Mouse (Mus musculus) thymus, adult 2 months (tissue): ENCODE data around the gene Psap.

ENCODE experiments used
- CTCF ChIP-seq: fragments of 200-500 bp; IDR thresholded peaks from 2 replicates; pipeline ENCODE4 v1.5.1; 2012; ENCODE audit warnings: mild to moderate bottlenecking, control low read depth, low read length, moderate library complexity, borderline replicate concordance; ENCODE audit not compliant: control insufficient read depth, poor library complexity, insufficient read depth; ENCODE audit errors: extremely low read depth
- POLR2A ChIP-seq: fragments of 200-500 bp; IDR thresholded peaks from 2 replicates; pipeline ENCODE4 v1.6.1; 2012; ENCODE audit warnings: mild to moderate bottlenecking, low read length, control low read depth, moderate library complexity; ENCODE audit not compliant: control insufficient read depth, poor library complexity, insufficient read depth; ENCODE audit errors: extremely low read depth

DNA sequence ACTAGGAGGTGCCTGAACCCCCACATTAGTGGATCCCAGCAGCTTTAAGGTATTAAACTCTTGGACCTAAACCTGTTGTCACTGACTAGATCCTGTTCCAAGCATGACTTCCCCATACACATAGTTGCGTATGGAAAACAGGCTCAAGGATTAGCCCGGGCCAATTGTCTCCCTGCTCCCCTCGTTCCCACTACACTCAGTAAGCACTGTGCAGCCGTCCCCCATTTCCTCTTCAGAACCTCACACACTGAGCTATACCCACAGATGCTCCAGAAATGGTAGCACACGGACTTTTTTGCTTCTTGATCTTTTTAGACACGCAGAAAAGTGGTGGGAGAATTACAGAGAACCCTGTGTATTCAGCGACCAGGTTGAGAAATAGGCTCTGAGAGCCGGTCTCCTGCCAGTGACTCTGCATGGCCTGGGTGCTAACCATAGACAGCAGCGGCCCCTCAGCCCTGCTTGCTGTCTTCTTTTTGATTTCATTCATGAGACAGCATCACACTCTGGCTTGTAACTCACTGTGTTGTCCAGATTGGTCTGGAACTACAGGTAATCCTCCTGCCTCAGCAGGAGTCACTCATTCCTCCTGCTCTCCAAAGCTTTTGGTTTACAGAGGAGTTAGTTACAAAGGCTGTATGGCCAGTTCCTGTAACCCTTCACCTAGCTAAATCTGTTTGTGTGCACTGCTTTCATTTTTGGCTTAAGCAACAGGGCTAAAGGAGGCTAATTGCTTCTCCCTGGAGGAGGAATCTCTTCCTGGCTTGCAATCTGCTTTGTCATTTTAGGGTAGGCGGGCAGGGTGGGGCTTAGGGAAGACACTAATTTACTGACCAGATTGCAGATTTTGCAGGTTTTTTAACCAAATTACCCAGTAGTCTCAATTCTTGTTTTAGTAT is 4.9 kb downstream of the Psap start:
- TF ChIP-seq CTCF = no peak
- no peak for TF ChIP-seq POLR2A
